Mouse (Mus musculus) lung, postnatal 0 days (tissue): ENCODE measurements at regions not wholly inside any gene's neighbourhood (a gene's known extent, or its start where the extent isn't known, plus 50 kb on each side); places are given as distances from the start of the nearest gene placed in this dataset.
A peak's percentile ranks its signal among the peaks of the same experiment; 100 is the strongest.

ENCODE experiments used
- ATAC-seq: fragments of 200-750 bp; cut with Nextera tagmentation; 2 replicates; pipeline ENCODE4 v1.8.0; 2017; ENCODE audit warnings: moderate library complexity
- DNase-seq: peaks from one replicate; pipeline ENCODE4 v3.0.0-alpha.2; 2016; ENCODE audit warnings: low spot score
- H3K27ac ChIP-seq: fragments of 300-500 bp; sonication (generic); 2 replicates; pipeline ENCODE4 v1.5.1; 2014; ENCODE audit warnings: antibody characterized with exemption, mild to moderate bottlenecking, low read length, mixed read lengths
- H3K27me3 ChIP-seq: fragments of 300-500 bp; sonication (generic); replicated peaks from 2 replicates; pipeline ENCODE4 v1.6.1; 2014; ENCODE audit warnings: low read length, mixed read lengths; ENCODE audit not compliant: insufficient read depth
- H3K36me3 ChIP-seq: fragments of 300-500 bp; sonication (generic); 2 replicates; pipeline ENCODE4 v1.6.1; 2014; ENCODE audit warnings: low read length, mixed read lengths; ENCODE audit not compliant: insufficient read depth
- H3K4me1 ChIP-seq: fragments of 300-500 bp; sonication (generic); 2 replicates; pipeline ENCODE4 v1.6.1; 2014; ENCODE audit warnings: antibody characterized with exemption, low read depth, low read length, mixed read lengths; ENCODE audit not compliant: insufficient read depth
- H3K4me2 ChIP-seq: fragments of 300-500 bp; sonication (generic); replicated peaks from 2 replicates; pipeline ENCODE4 v1.6.1; 2014; ENCODE audit warnings: low read depth, mild to moderate bottlenecking, low read length, moderate library complexity, mixed read lengths
- H3K4me3 ChIP-seq: fragments of 300-500 bp; sonication (generic); 2 replicates; pipeline ENCODE4 v1.5.1; 2014; ENCODE audit warnings: low read depth, low read length
- H3K9ac ChIP-seq: fragments of 300-500 bp; sonication (generic); replicated peaks from 2 replicates; pipeline ENCODE4 v1.6.1; 2014; ENCODE audit warnings: low read depth, mild to moderate bottlenecking
- H3K9me3 ChIP-seq: fragments of 300-500 bp; sonication (generic); 2 replicates; pipeline ENCODE4 v1.6.1; 2016; ENCODE audit warnings: low read length, mixed read lengths
- CTCF ChIP-seq: IDR thresholded peaks from 2 replicates; pipeline ENCODE4 v1.5.1; 2016; ENCODE audit warnings: antibody characterized with exemption, mild to moderate bottlenecking
- EP300 ChIP-seq: IDR thresholded peaks from 2 replicates; pipeline ENCODE4 v1.6.1; 2016; ENCODE audit warnings: antibody characterized with exemption, mild to moderate bottlenecking, control low read depth
- WGBS: fragments of 180-500 bp; shearing (Covaris S2); extraction: QIAGEN DNeasy Blood & Tissue Kit; methylation state at CpG from one replicate; pipeline ENCODE4 v1.1.7; 2014; 5-methylcytosine and 5-hydroxymethylcytosine counted together

GRCm38 (mm10) chr8:23314275-23315123 is 903.3 kb downstream of the Mrps31 start:
- no peak for DNase-seq

GRCm38 (mm10) chr8:23319556-23319955 is 908.4 kb downstream of the Mrps31 start:
- Histone ChIP-seq H3K4me3 (no peak overlapping the region), H3K4me1 (no peaks in the 10 kb centered on the region), H3K4me2 (no peak overlapping the region), H3K27ac (no peak overlapping the region), H3K9ac (no peak overlapping the region), H3K36me3 (no peaks in the 10 kb centered on the region), H3K27me3 (no peaks in the 10 kb centered on the region), H3K9me3 (no peaks in the 10 kb centered on the region)
- WGBS = 47% methylated on average over 9 of the region's 9 CpGs
- DNase-seq (peak; percentile 57), ATAC-seq (peak; percentile 41)
- TF ChIP-seq CTCF (peak; percentile 69), EP300 (no peak)

More at GRCm38 (mm10) chr8:23314275-23315123, 903.3 kb downstream of the Mrps31 start:
- no peak for ATAC-seq
- H3K4me3 ChIP-seq = no peak overlapping the region
- no peak overlapping the region for H3K27ac ChIP-seq
- H3K9me3 ChIP-seq = 0 out of 2 replicates have a peak, but pooled peaks cover 4% of the 10 kb centered on the region
- H3K36me3 ChIP-seq = no peaks in the 10 kb centered on the region
- peak overlapping the region; percentile 25; the same call in 1 of the 2 replicates for H3K4me2 ChIP-seq
- H3K9ac ChIP-seq = no peak overlapping the region
- no peaks in the 10 kb centered on the region for H3K27me3 ChIP-seq
- WGBS = 41% methylated on average over 16 of the region's 16 CpGs
- H3K4me1 ChIP-seq = no peaks in the 10 kb centered on the region
- TF ChIP-seq CTCF = no peak
- TF ChIP-seq EP300 = no peak

DNA sequence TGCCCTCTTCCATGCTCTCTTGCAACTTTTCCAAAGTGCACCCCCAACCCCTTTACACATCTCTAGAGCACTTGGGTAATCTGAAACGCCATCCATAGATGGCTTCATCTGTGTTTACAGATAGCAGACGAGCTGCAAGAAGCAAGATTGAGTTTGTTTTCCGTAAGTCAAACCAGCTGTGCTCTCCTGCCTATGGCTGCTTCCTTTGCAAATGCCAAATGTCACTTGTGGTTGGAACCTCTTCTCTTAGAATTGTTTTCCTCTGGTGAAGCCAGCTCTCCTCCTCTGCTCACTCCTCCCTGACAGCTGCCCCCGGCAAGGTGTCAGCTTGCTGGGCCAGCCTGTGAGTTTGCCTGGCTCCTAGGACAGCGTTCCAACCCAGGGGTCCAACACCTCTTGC is 910.0 kb downstream of the Mrps31 start:
- no peak for TF ChIP-seq CTCF
- no peak for TF ChIP-seq EP300
- DNase-seq (peak; percentile 74), ATAC-seq (peak; percentile 79)
- Histone ChIP-seq H3K4me3 (no peak overlapping the region), H3K9me3 (no peaks in the 10 kb centered on the region), H3K4me2 (no peak overlapping the region), H3K4me1 (no peaks in the 10 kb centered on the region), H3K36me3 (no peaks in the 10 kb centered on the region), H3K27ac (no peak overlapping the region), H3K9ac (no peak overlapping the region), H3K27me3 (no peaks in the 10 kb centered on the region)
- 23% methylated on average over 5 of the region's 5 CpGs for WGBS

- Histone ChIP-seq H3K4me3 (no peak overlapping the region), H3K27me3 (no peaks in the 10 kb centered on the region), H3K9me3 (no peaks in the 10 kb centered on the region), H3K9ac (no peak overlapping the region), H3K27ac (no peak overlapping the region), H3K4me1 (no peaks in the 10 kb centered on the region), H3K36me3 (no peaks in the 10 kb centered on the region), H3K4me2 (no peak overlapping the region)
- DNase-seq = no peak
- no peak for ATAC-seq
- 81% methylated on average over 4 of the region's 4 CpGs for WGBS
- no peak for TF ChIP-seq CTCF
- no peak for TF ChIP-seq EP300
Measured at GRCm38 (mm10) chr8:23327283-23327682, 916.1 kb downstream of the Mrps31 start.

- Histone ChIP-seq H3K4me2 (no peak overlapping the region), H3K9me3 (no peaks in the 10 kb centered on the region), H3K4me1 (no peaks in the 10 kb centered on the region), H3K27ac (no peak overlapping the region), H3K27me3 (no peaks in the 10 kb centered on the region), H3K4me3 (no peak overlapping the region), H3K9ac (no peak overlapping the region), H3K36me3 (no peaks in the 10 kb centered on the region)
- DNase-seq = peak; percentile 38
- TF ChIP-seq EP300 (no peak), CTCF (peak; percentile 72)
- no peak for ATAC-seq
- 26% methylated on average over 4 of the region's 4 CpGs for WGBS
Measured at GRCm38 (mm10) chr8:23344161-23344560, 933.0 kb downstream of the Mrps31 start.

DNA sequence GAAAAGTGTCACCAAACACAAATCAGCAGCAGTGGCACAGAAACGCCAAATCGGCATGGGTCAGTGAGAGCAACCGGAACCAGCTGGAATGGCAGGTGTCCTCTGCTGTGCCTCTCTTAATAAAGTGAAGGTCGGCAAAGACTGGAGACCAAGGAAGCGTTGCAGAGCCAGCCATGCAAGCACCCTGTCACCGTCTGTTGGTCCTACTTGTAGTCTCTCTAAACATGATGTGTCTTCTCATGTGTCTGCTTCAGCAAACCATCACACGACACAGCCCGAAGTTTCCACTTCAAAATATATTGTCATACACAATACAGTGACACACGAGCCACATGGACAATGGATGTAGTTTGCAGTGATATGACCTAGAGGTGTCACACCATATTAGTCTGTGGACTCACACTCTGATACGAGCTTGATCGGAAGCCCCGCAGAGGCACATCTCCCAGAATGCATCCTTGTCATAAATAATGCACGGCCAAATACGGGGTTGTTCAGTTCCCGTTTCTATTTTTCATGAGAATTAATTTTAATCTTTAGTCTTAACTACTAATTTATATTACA is 940.3 kb downstream of the Mrps31 start:
- Histone ChIP-seq H3K4me2 (no peak overlapping the region), H3K9ac (no peak overlapping the region), H3K4me1 (no peaks in the 10 kb centered on the region), H3K4me3 (no peak overlapping the region), H3K9me3 (no peaks in the 10 kb centered on the region), H3K27ac (no peak overlapping the region), H3K27me3 (no peaks in the 10 kb centered on the region), H3K36me3 (no peaks in the 10 kb centered on the region)
- TF ChIP-seq EP300 (no peak), CTCF (no peak)
- WGBS = 71% methylated on average over 15 of the region's 15 CpGs
- ATAC-seq = no peak
- no peak for DNase-seq
